ENCODE assay signal across 15 mouse cellular contexts in genomic region chr6:97828822-97829719, GRCm38 (mm10). TPM values are rescaled to one million over a fixed set of nuclear protein-coding genes. Genes with fewer than 3 reads are reported as not detected.
DNase-seq lines count a peak whose midpoint lies in the region; ATAC-seq and TF ChIP-seq lines count a peak whose summit lies in the region.
"Had no signal": no experiment of that assay in that cellular context is flagged by ENCODE, and none has a peak within 500 bp of the region (broad histone marks: within the 10 kb centered on the region; RNA-seq: fewer than 3 reads in every experiment).

No protein-coding gene starts in this region.

- 0 out of 2 replicates have a peak, but pooled peaks have one; percentile 32 for ATAC-seq in limb, embryonic 13.5 days (ENCODE audit: low FRiP score, low read depth)
- peak; percentile 54 for ATAC-seq in Patski
- ATAC-seq: forebrain, embryonic 13.5 days; intestine, embryonic 15.5 days; midbrain, embryonic 13.5 days had no signal

- POLR2A ChIA-PET in Patski (lab: Charles Lee) = interaction anchor here (0.7 kb wide), 1 partner anchor 78 kb away, joined by 4 read pairs; no protein-coding TSS in a partner anchor

- no peaks in the 10 kb centered on the region for H3K9me3 ChIP-seq in limb, embryonic 13.5 days
- H3K9me3 ChIP-seq in limb, embryonic 10.5 days (replicated peaks) = no peaks in the 10 kb centered on the region
- H3K9me3 ChIP-seq: forebrain, embryonic 13.5 days; intestine, embryonic 15.5 days; liver, embryonic 15.5 days; midbrain, embryonic 13.5 days had no signal

- peak overlapping the region; percentile 22 for H3K4me3 ChIP-seq in gastrocnemius, adult 2 months
- H3K4me3 ChIP-seq in limb, embryonic 13.5 days = no peak overlapping the region
- no peak overlapping the region for H3K4me3 ChIP-seq in limb, embryonic 10.5 days
- H3K4me3 ChIP-seq: forebrain, embryonic 13.5 days; intestine, embryonic 15.5 days; liver, embryonic 15.5 days; midbrain, embryonic 13.5 days had no signal

- 45% methylated on average over 13 of the region's 13 CpGs for WGBS in limb, embryonic 13.5 days
- 66% methylated on average over 13 of the region's 13 CpGs for WGBS in limb, embryonic 10.5 days

- H3K27me3 ChIP-seq in limb, embryonic 13.5 days = no peaks in the 10 kb centered on the region
- no peaks in the 10 kb centered on the region for H3K27me3 ChIP-seq in limb, embryonic 10.5 days (ENCODE audit: low read depth, poor library complexity, severe bottlenecking)
- H3K27me3 ChIP-seq in Patski = no peaks in the 10 kb centered on the region
- H3K27me3 ChIP-seq: forebrain, embryonic 13.5 days; intestine, embryonic 15.5 days; liver, embryonic 15.5 days; midbrain, embryonic 13.5 days had no signal

- no peak for DNase-seq in gastrocnemius, adult 2 months
- no peak for DNase-seq in gastrocnemius, postnatal 10 days
- no peak for DNase-seq in limb, embryonic 10.5 days (ENCODE audit: low spot score)
- DNase-seq in Patski (ENCODE audit: low read depth, low spot score) = peak; percentile 51
- peak; percentile 23 for DNase-seq in mesoderm, embryonic 11.5 days (ENCODE audit: low read depth, low spot score)
- no peak for DNase-seq in adrenal gland, postnatal 10 days
- no peak for DNase-seq in thymus, postnatal 10 days (ENCODE audit: low spot score in 2 of 2)
- DNase-seq: adrenal gland, postnatal 14 days; cerebellum, adult 11 months; thymus, postnatal 25 days had no signal

- no peak overlapping the region for H3K4me2 ChIP-seq in limb, embryonic 13.5 days (replicated peaks)
- H3K4me2 ChIP-seq: forebrain, embryonic 13.5 days; intestine, embryonic 15.5 days; liver, embryonic 15.5 days; midbrain, embryonic 13.5 days had no signal

- H3K36me3 ChIP-seq in limb, embryonic 13.5 days = no peaks in the 10 kb centered on the region
- no peaks in the 10 kb centered on the region for H3K36me3 ChIP-seq in limb, embryonic 10.5 days
- H3K36me3 ChIP-seq: intestine, embryonic 15.5 days; liver, embryonic 15.5 days; midbrain, embryonic 13.5 days had no signal

- CTCF ChIA-PET in Patski (lab: Charles Lee) = interaction anchor here (0.8 to 1.9 kb wide), 3 partner anchors 12 to 102 kb away, joined by 3 to 4 read pairs (median 3); no protein-coding TSS in a partner anchor

- H3K9ac ChIP-seq in limb, embryonic 13.5 days = no peak overlapping the region
- H3K9ac ChIP-seq: forebrain, embryonic 13.5 days; intestine, embryonic 15.5 days; liver, embryonic 15.5 days; midbrain, embryonic 13.5 days had no signal

- intact Hi-C loops in gastrocnemius, adult 2 months (cut with DNase I) = no loop called here

- peaks cover 22% of the 10 kb centered on the region for H3K4me1 ChIP-seq in limb, embryonic 13.5 days
- H3K4me1 ChIP-seq in limb, embryonic 10.5 days = peaks cover 16% of the 10 kb centered on the region
- H3K4me1 ChIP-seq: intestine, embryonic 15.5 days; liver, embryonic 15.5 days; midbrain, embryonic 13.5 days had no signal

- H3K27ac ChIP-seq in gastrocnemius, adult 2 months = peak overlapping the region; percentile 78
- no peak overlapping the region for H3K27ac ChIP-seq in limb, embryonic 13.5 days
- H3K27ac ChIP-seq in limb, embryonic 10.5 days = no peak overlapping the region
- H3K27ac ChIP-seq: forebrain, embryonic 13.5 days; intestine, embryonic 15.5 days; liver, embryonic 15.5 days; midbrain, embryonic 13.5 days had no signal

- in situ Hi-C loops in Patski (cut with MboI; ENCODE audit: low pct_unique_long_range_greater_than_20kb) = no loop called here

- no peak for TF ChIP-seq CTCF in gastrocnemius, adult 2 months (IDR thresholded peaks at IDR 0.05)
- no peak for TF ChIP-seq CTCF in Patski (IDR thresholded peaks at IDR 0.05)

RNA-seq across cellular contexts. Expression of gene Mitf, which starts 22.2 kb away (rescaled TPM):
- total RNA-seq in gastrocnemius, adult 2 months (2021) = 10 to 100 TPM; 14.4 to 21.6 TPM
- total RNA-seq in gastrocnemius, postnatal 10 days (2021) = 1 to 10 TPM; 5.4 to 5.8 TPM
- 1.7 and 2.4 TPM in 2 replicates for polyA plus RNA-seq in limb, embryonic 13.5 days (2015; fragmentation: Nextera tagmentation; extraction: Ambion mirVana)
- polyA plus RNA-seq in limb, embryonic 10.5 days (2016; fragmentation: Nextera tagmentation; extraction: Ambion mirVana) = 0.80 and 1.1 TPM in 2 replicates
- polyA plus RNA-seq in Patski (2021) = 11.2 TPM
- total RNA-seq in adrenal gland, postnatal 10 days (2021) = 1 to 10 TPM; 5.3 to 6.9 TPM

Comparison
In these comparisons a context has a peak if more than half of its experiments do, and no peak if none do; other contexts are left out.
1. DNase-seq: peak in Patski (single experiment) and mesoderm, embryonic 11.5 days (single experiment); none in gastrocnemius, adult 2 months (single experiment), gastrocnemius, postnatal 10 days (single experiment), limb, embryonic 10.5 days (single experiment), adrenal gland, postnatal 10 days (single experiment) and thymus, postnatal 10 days (0 of 2).